Mouse (Mus musculus): ENCODE results near the gene Col25a1. TPM values are rescaled to one million over a fixed set of nuclear protein-coding genes. Genes with fewer than 3 reads are reported as not detected.

Col25a1 gene
- polyA plus RNA-seq, 1 experiment from 2014 or later: 1.0 TPM

- ATAC-seq (ENCODE audit: low read depth): peak; percentile 9; the same call in 1 of the 2 replicates
- Histone ChIP-seq H3K36me3 (ENCODE audit: control insufficient read depth, insufficient read depth) (no peaks in the 10 kb centered on the region), H3K9me3 (replicated peaks; ENCODE audit: control insufficient read depth, low read length) (no peaks in the 10 kb centered on the region), H3K27ac (ENCODE audit: low read length) (no peak overlapping the region), H3K4me2 (ENCODE audit: low read depth, low read length) (peak overlapping the region; percentile 65), H3K9ac (ENCODE audit: low read depth, low read length) (no peak overlapping the region; the same call in 1 of the 2 replicates), H3K27me3 (ENCODE audit: control insufficient read depth, insufficient read depth, low read depth, low read length) (peaks cover 19% of the 10 kb centered on the region), H3K4me3 (ENCODE audit: low read depth, low read length) (peak overlapping the region; percentile 43), H3K4me1 (ENCODE audit: control insufficient read depth, low read depth, low read length) (no peaks in the 10 kb centered on the region; the same call in 1 of the 2 replicates)
- 1% methylated on average over 40 of the region's 40 CpGs for WGBS (ENCODE audit: insufficient replicate concordance)
These were observed 49.8 kb downstream of the Col25a1 start for GRCm38 (mm10) chr3:130180964-130181590.

- Histone ChIP-seq H3K4me3 (ENCODE audit: low read depth, low read length) (peak overlapping the region; percentile 43), H3K27ac (ENCODE audit: low read length) (no peak overlapping the region), H3K4me1 (ENCODE audit: control insufficient read depth, low read depth, low read length) (no peaks in the 10 kb centered on the region; the same call in 1 of the 2 replicates), H3K9me3 (replicated peaks; ENCODE audit: control insufficient read depth, low read length) (no peaks in the 10 kb centered on the region), H3K27me3 (ENCODE audit: control insufficient read depth, insufficient read depth, low read depth, low read length) (peaks cover 19% of the 10 kb centered on the region), H3K4me2 (ENCODE audit: low read depth, low read length) (peak overlapping the region; percentile 65), H3K36me3 (ENCODE audit: control insufficient read depth, insufficient read depth) (no peaks in the 10 kb centered on the region), H3K9ac (ENCODE audit: low read depth, low read length) (no peak overlapping the region)
- no peak for ATAC-seq (ENCODE audit: low read depth)
- WGBS (ENCODE audit: insufficient replicate concordance): 13% methylated on average over 8 of the region's 8 CpGs
These were observed 50.3 kb downstream of the Col25a1 start for GRCm38 (mm10) chr3:130181591-130181980.

- Histone ChIP-seq H3K9ac (ENCODE audit: low read depth, low read length) (no peak overlapping the region), H3K36me3 (ENCODE audit: control insufficient read depth, insufficient read depth) (no peaks in the 10 kb centered on the region), H3K27me3 (ENCODE audit: control insufficient read depth, insufficient read depth, low read depth, low read length) (peaks cover 19% of the 10 kb centered on the region), H3K4me1 (ENCODE audit: control insufficient read depth, low read depth, low read length) (no peaks in the 10 kb centered on the region; the same call in 1 of the 2 replicates), H3K27ac (ENCODE audit: low read length) (no peak overlapping the region), H3K4me3 (ENCODE audit: low read depth, low read length) (no peak overlapping the region), H3K9me3 (replicated peaks; ENCODE audit: control insufficient read depth, low read length) (no peaks in the 10 kb centered on the region), H3K4me2 (ENCODE audit: low read depth, low read length) (no peak overlapping the region)
- WGBS (ENCODE audit: insufficient replicate concordance): 63% methylated on average over 4 of the region's 4 CpGs
- ATAC-seq (ENCODE audit: low read depth): no peak
These were observed 51.1 kb downstream of the Col25a1 start for GRCm38 (mm10) chr3:130182450-130182849.

GRCm38 (mm10) chr3:130185111-130185510 lies 53.8 kb downstream of the Col25a1 start:
- peaks cover 18% of the 10 kb centered on the region for H3K27me3 ChIP-seq (ENCODE audit: control insufficient read depth, insufficient read depth, low read depth, low read length)
- H3K27ac ChIP-seq (ENCODE audit: low read length): no peak overlapping the region
- no peak overlapping the region for H3K4me3 ChIP-seq (ENCODE audit: low read depth, low read length)
- H3K9ac ChIP-seq (ENCODE audit: low read depth, low read length): no peak overlapping the region
- no peaks in the 10 kb centered on the region for H3K9me3 ChIP-seq (replicated peaks; ENCODE audit: control insufficient read depth, low read length)
- H3K36me3 ChIP-seq (ENCODE audit: control insufficient read depth, insufficient read depth): no peaks in the 10 kb centered on the region
- ATAC-seq (ENCODE audit: low read depth): no peak
- H3K4me2 ChIP-seq (ENCODE audit: low read depth, low read length): no peak overlapping the region
- no peaks in the 10 kb centered on the region; the same call in 1 of the 2 replicates for H3K4me1 ChIP-seq (ENCODE audit: control insufficient read depth, low read depth, low read length)
- 50% methylated on average over 3 of the region's 3 CpGs for WGBS (ENCODE audit: insufficient replicate concordance)

GRCm38 (mm10) chr3:130187588-130187987 lies 56.3 kb downstream of the Col25a1 start:
- H3K9me3 ChIP-seq (replicated peaks; ENCODE audit: control insufficient read depth, low read length): no peaks in the 10 kb centered on the region
- H3K9ac ChIP-seq (ENCODE audit: low read depth, low read length): no peak overlapping the region
- H3K4me1 ChIP-seq (ENCODE audit: control insufficient read depth, low read depth, low read length): no peaks in the 10 kb centered on the region
- no peak overlapping the region for H3K4me2 ChIP-seq (ENCODE audit: low read depth, low read length)
- H3K27ac ChIP-seq (ENCODE audit: low read length): no peak overlapping the region
- ATAC-seq (ENCODE audit: low read depth): no peak
- H3K4me3 ChIP-seq (ENCODE audit: low read depth, low read length): no peak overlapping the region
- no peaks in the 10 kb centered on the region for H3K27me3 ChIP-seq (ENCODE audit: control insufficient read depth, insufficient read depth, low read depth, low read length)
- 57% methylated on average over 5 of the region's 5 CpGs for WGBS (ENCODE audit: insufficient replicate concordance)
- H3K36me3 ChIP-seq (ENCODE audit: control insufficient read depth, insufficient read depth): no peaks in the 10 kb centered on the region

GRCm38 (mm10) chr3:130193450-130193849 lies 62.1 kb downstream of the Col25a1 start:
- Histone ChIP-seq H3K27ac (ENCODE audit: low read length) (no peak overlapping the region), H3K27me3 (ENCODE audit: control insufficient read depth, insufficient read depth, low read depth, low read length) (no peaks in the 10 kb centered on the region), H3K4me2 (ENCODE audit: low read depth, low read length) (no peak overlapping the region), H3K36me3 (ENCODE audit: control insufficient read depth, insufficient read depth) (no peaks in the 10 kb centered on the region), H3K9me3 (replicated peaks; ENCODE audit: control insufficient read depth, low read length) (no peaks in the 10 kb centered on the region), H3K4me3 (ENCODE audit: low read depth, low read length) (no peak overlapping the region), H3K9ac (ENCODE audit: low read depth, low read length) (no peak overlapping the region), H3K4me1 (ENCODE audit: control insufficient read depth, low read depth, low read length) (no peaks in the 10 kb centered on the region)
- 75% methylated on average over 8 of the region's 8 CpGs for WGBS (ENCODE audit: insufficient replicate concordance)
- ATAC-seq (ENCODE audit: low read depth): no peak

- 71% methylated on average over 11 of the region's 11 CpGs for WGBS (ENCODE audit: insufficient replicate concordance)
These were observed 83.3 kb downstream of the Col25a1 start for GRCm38 (mm10) chr3:130214631-130215030.

GRCm38 (mm10) chr3:130216141-130216540 lies 84.8 kb downstream of the Col25a1 start:
- no peak overlapping the region for H3K4me3 ChIP-seq (ENCODE audit: low read depth, low read length)
- no peaks in the 10 kb centered on the region for H3K9me3 ChIP-seq (replicated peaks; ENCODE audit: control insufficient read depth, low read length)
- no peak overlapping the region for H3K4me2 ChIP-seq (ENCODE audit: low read depth, low read length)

More at GRCm38 (mm10) chr3:130214631-130215030, 83.3 kb downstream of the Col25a1 start:
- no peaks in the 10 kb centered on the region for H3K27me3 ChIP-seq (ENCODE audit: control insufficient read depth, insufficient read depth, low read depth, low read length)
- H3K36me3 ChIP-seq (ENCODE audit: control insufficient read depth, insufficient read depth): no peaks in the 10 kb centered on the region
- no peaks in the 10 kb centered on the region for H3K9me3 ChIP-seq (replicated peaks; ENCODE audit: control insufficient read depth, low read length)
- no peak for ATAC-seq (ENCODE audit: low read depth)
- H3K4me2 ChIP-seq (ENCODE audit: low read depth, low read length): no peak overlapping the region
- H3K4me3 ChIP-seq (ENCODE audit: low read depth, low read length): no peak overlapping the region
- H3K27ac ChIP-seq (ENCODE audit: low read length): no peak overlapping the region
- no peak overlapping the region for H3K9ac ChIP-seq (ENCODE audit: low read depth, low read length)
- H3K4me1 ChIP-seq (ENCODE audit: control insufficient read depth, low read depth, low read length): no peaks in the 10 kb centered on the region

GRCm38 (mm10) chr3:130216646-130217045 lies 85.3 kb downstream of the Col25a1 start:
- 73% methylated on average over 3 of the region's 3 CpGs for WGBS (ENCODE audit: insufficient replicate concordance)

More at GRCm38 (mm10) chr3:130216141-130216540, 84.8 kb downstream of the Col25a1 start:
- no peak overlapping the region for H3K27ac ChIP-seq (ENCODE audit: low read length)
- H3K36me3 ChIP-seq (ENCODE audit: control insufficient read depth, insufficient read depth): no peaks in the 10 kb centered on the region
- no peaks in the 10 kb centered on the region for H3K27me3 ChIP-seq (ENCODE audit: control insufficient read depth, insufficient read depth, low read depth, low read length)
- H3K9ac ChIP-seq (ENCODE audit: low read depth, low read length): no peak overlapping the region
- ATAC-seq (ENCODE audit: low read depth): no peak
- no peaks in the 10 kb centered on the region for H3K4me1 ChIP-seq (ENCODE audit: control insufficient read depth, low read depth, low read length)

More at GRCm38 (mm10) chr3:130216646-130217045, 85.3 kb downstream of the Col25a1 start:
- Histone ChIP-seq H3K4me2 (ENCODE audit: low read depth, low read length) (no peak overlapping the region), H3K9me3 (replicated peaks; ENCODE audit: control insufficient read depth, low read length) (no peaks in the 10 kb centered on the region), H3K9ac (ENCODE audit: low read depth, low read length) (no peak overlapping the region), H3K4me1 (ENCODE audit: control insufficient read depth, low read depth, low read length) (no peaks in the 10 kb centered on the region), H3K27ac (ENCODE audit: low read length) (no peak overlapping the region), H3K27me3 (ENCODE audit: control insufficient read depth, insufficient read depth, low read depth, low read length) (no peaks in the 10 kb centered on the region), H3K4me3 (ENCODE audit: low read depth, low read length) (no peak overlapping the region), H3K36me3 (ENCODE audit: control insufficient read depth, insufficient read depth) (no peaks in the 10 kb centered on the region)
- ATAC-seq (ENCODE audit: low read depth): no peak
